Mouse (Mus musculus) lung, embryonic 14.5 days (tissue): ENCODE data around the gene Tmem132b. TPM values are rescaled to one million over a fixed set of nuclear protein-coding genes. Genes with fewer than 3 reads are reported as not detected.

Source experiments
- ATAC-seq: fragments of 200-750 bp; cut with Nextera tagmentation; 2 replicates; pipeline ENCODE4 v1.8.0; 2017; ENCODE audit warnings: mild to moderate bottlenecking, moderate TSS enrichment, moderate library complexity; ENCODE audit not compliant: insufficient read depth
- DNase-seq: peaks from one replicate; pipeline ENCODE4 v3.0.0-alpha.2; 2015
- H3K27ac ChIP-seq: fragments of 300-500 bp; sonication (generic); 2 replicates; pipeline ENCODE4 v1.5.1; 2014; ENCODE audit warnings: low read depth, mild to moderate bottlenecking, moderate library complexity
- H3K27me3 ChIP-seq: fragments of 300-500 bp; sonication (generic); 2 replicates; pipeline ENCODE4 v1.6.1; 2014; ENCODE audit warnings: low read length, control low read depth; ENCODE audit not compliant: insufficient read depth
- H3K36me3 ChIP-seq: fragments of 300-500 bp; sonication (generic); 2 replicates; pipeline ENCODE4 v1.6.1; 2014; ENCODE audit warnings: control low read depth; ENCODE audit not compliant: insufficient read depth
- H3K4me1 ChIP-seq: fragments of 300-500 bp; sonication (generic); 2 replicates; pipeline ENCODE4 v1.6.1; 2014; ENCODE audit warnings: antibody characterized with exemption, control low read depth; ENCODE audit not compliant: insufficient read depth
- H3K4me2 ChIP-seq: fragments of 300-500 bp; sonication (generic); 2 replicates; pipeline ENCODE4 v1.6.1; 2014; ENCODE audit warnings: mild to moderate bottlenecking
- H3K4me3 ChIP-seq: fragments of 300-500 bp; sonication (generic); 2 replicates; pipeline ENCODE4 v1.5.1; 2014; ENCODE audit warnings: low read depth, low read length
- H3K9ac ChIP-seq: fragments of 300-500 bp; sonication (generic); 2 replicates; pipeline ENCODE4 v1.6.1; 2014
- H3K9me3 ChIP-seq: fragments of 300-500 bp; sonication (generic); 2 replicates; pipeline ENCODE4 v1.6.1; 2016; ENCODE audit warnings: low read depth, low read length, control low read depth
- CTCF ChIP-seq: IDR thresholded peaks from 2 replicates; pipeline ENCODE4 v1.5.1; 2016; ENCODE audit warnings: antibody characterized with exemption, low read depth
- WGBS: fragments of 180-500 bp; shearing (Covaris S2); extraction: QIAGEN DNeasy Blood & Tissue Kit; methylation state at CpG from one replicate; pipeline ENCODE4 v1.1.7; 2014; 5-methylcytosine and 5-hydroxymethylcytosine counted together
- polyA plus RNA-seq: library from polyadenylated mRNA; unstranded; fragments of >200 nt; fragmentation: Nextera tagmentation; extraction: Ambion mirVana; gene quantifications from 2 replicates; pipeline ENCODE4 v1.2.1, GENCODE M21; 2014

The Tmem132b gene
- not detected in 2 replicates for polyA plus RNA-seq

DNA sequence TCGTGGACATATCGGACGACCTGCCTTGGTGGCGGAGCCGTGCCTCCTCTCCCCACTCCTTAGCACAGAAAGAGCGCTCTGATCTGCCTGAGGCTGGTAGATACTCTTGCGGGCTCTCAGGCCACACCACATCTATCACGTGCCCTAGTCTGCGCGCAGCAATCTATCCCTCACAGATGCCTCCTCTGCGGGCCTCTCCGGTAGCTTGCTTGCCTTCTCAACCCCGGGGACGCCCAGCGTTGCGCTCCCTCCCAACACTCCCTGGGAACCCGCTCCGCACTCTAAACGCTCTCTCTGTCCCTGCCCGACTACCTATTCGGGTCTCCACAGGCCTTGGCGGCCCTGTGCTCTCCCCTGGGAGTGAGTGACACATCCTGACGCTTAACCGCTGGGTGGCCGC, at the start of gene Tmem132b:
Gene Tmem132b, plus strand, starts transcription at position 141 of the 400 bp plus-strand sequence.
- Histone ChIP-seq H3K9me3 (no peaks in the 10 kb centered on the region), H3K36me3 (no peaks in the 10 kb centered on the region), H3K4me1 (no peaks in the 10 kb centered on the region), H3K27ac (no peak within 1 kb of the TSS), H3K4me2 (peak within 1 kb of the TSS; percentile 70), H3K9ac (peak within 1 kb of the TSS; percentile 20; the same call in 1 of the 2 replicates), H3K4me3 (peak within 1 kb of the TSS; percentile 43), H3K27me3 (peaks cover 67% of the 10 kb centered on the region)
- DNase-seq = peak; percentile 23
- ATAC-seq = peak; percentile 58
- WGBS = 3% methylated on average over 24 of the region's 25 CpGs
- no peak for TF ChIP-seq CTCF

DNA sequence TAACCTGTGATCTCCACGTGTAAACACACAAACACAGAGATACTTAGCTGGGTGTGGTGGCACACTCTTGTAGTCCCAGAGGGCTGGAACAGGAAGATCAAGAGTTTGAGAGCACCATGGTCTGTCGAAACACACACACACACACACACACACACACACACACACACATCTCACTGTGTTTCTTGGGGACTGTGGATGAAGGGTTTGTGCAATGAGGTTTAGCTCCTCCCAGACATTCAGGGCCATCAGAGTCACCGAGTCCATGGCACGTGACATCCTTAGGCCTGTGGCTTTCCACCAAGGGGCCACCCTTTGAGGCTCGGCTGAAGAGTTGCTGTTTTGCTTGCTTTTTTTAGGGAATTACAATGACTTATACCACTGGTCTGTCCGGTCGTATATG, 49.1 kb upstream of the Tmem132b start:
- no peak overlapping the region for H3K27ac ChIP-seq
- DNase-seq (no peak), ATAC-seq (no peak)
- TF ChIP-seq CTCF = no peak
- no peak overlapping the region for H3K4me3 ChIP-seq
- H3K9ac ChIP-seq = no peak overlapping the region
- no peaks in the 10 kb centered on the region for H3K27me3 ChIP-seq
- WGBS = 90% methylated on average over 7 of the region's 7 CpGs
- H3K4me1 ChIP-seq = 0 out of 2 replicates have a peak, but pooled peaks cover 2% of the 10 kb centered on the region
- H3K4me2 ChIP-seq = no peak overlapping the region
- H3K9me3 ChIP-seq = no peaks in the 10 kb centered on the region
- peaks cover 19% of the 10 kb centered on the region; the same call in 1 of the 2 replicates for H3K36me3 ChIP-seq

DNA sequence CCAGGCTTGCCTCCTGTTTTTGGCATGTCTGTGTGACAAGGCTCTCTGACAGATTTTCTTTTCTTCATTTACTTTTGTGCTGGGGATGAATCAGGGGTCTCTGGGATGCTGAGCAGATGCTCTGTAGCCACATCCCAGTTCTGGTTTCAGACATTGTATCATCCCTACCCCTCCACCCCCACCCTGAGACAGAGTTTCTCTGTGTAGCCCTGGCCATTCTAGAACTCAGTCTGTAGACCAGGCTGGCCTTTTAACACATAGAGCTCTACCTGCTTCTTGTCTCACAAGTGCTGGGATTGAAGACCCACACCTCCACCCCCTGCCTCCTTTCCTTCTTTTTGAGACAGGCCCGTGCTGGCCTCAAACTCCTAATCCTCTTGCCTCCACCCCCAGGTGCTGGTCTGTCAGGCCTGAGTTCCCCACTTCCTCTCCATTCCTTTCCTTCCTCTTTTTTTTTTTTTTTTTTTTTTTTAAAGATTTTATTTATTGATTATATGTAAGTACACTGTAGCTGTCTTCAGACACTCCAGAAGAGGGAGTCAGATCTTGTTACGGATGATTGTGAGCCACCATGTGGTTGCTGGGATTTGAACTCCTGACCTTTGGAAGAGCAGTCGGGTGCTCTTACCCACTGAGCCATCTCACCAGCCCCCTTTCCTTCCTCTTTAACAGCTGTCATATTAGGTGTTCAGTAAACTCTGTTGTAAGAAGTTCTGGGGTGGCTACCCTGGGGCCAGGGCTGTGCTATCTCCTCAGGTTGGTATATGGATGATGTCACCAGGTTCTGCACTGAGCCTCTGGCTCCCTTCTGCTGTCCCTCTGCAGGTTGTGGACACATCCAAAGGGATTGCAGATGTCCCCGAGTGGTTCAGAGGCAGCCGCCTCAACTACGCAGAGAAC, 47.6 kb upstream of the Tmem132b start:
- no peak overlapping the region for H3K27ac ChIP-seq
- DNase-seq (no peak), ATAC-seq (no peak)
- WGBS = 69% methylated on average over 6 of the region's 6 CpGs
- TF ChIP-seq CTCF = no peak
- H3K4me3 ChIP-seq = no peak overlapping the region
- H3K4me2 ChIP-seq = no peak overlapping the region
- H3K27me3 ChIP-seq = no peaks in the 10 kb centered on the region
- no peaks in the 10 kb centered on the region for H3K4me1 ChIP-seq
- peaks cover 23% of the 10 kb centered on the region; the same call in 1 of the 2 replicates for H3K36me3 ChIP-seq
- no peak overlapping the region for H3K9ac ChIP-seq
- H3K9me3 ChIP-seq = no peaks in the 10 kb centered on the region

DNA sequence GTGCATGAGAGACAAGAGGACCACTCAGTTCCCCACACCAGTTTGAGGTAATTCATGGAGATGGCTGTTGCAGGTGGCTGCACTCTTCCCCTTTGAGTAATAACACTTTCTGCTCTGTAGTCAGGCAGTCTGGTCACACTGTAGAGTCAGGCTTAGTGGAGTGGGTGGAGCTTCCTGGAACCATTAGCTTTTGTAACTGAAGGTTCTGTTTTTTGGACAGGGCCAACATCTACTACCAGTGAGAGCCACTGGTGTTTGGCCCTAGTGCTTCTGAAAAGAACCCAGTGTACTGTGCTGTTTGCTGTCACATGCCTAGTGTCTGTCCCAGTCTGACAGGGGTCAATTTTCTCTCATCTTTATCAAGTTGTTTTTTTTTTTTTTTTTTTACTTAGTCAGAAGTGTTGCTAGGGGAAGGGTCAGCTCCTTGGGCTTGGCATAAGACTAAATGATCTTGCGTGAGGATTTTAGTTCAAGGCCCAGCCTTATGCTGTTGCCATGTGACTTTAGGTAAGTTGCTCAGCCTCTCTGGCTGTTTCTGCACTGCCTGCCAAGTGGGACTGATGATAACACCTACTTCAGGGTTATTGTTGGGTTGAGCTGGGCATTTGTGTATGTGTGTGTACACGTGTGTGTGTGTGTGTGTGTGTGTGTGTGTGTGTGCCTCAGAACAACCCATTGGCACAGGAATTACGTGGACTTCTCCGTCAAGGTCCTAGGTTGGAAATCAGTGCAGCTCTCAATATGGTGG, 46.4 kb upstream of the Tmem132b start:
- no peak for DNase-seq
- H3K36me3 ChIP-seq = peaks cover 31% of the 10 kb centered on the region; the same call in 1 of the 2 replicates
- H3K4me3 ChIP-seq = no peak overlapping the region
- WGBS = 91% methylated on average over 4 of the region's 4 CpGs
- TF ChIP-seq CTCF = no peak
- H3K9me3 ChIP-seq = no peaks in the 10 kb centered on the region
- no peak for ATAC-seq
- H3K4me2 ChIP-seq = no peak overlapping the region
- no peaks in the 10 kb centered on the region for H3K27me3 ChIP-seq
- no peak overlapping the region for H3K9ac ChIP-seq
- no peaks in the 10 kb centered on the region for H3K4me1 ChIP-seq
- no peak overlapping the region for H3K27ac ChIP-seq

DNA sequence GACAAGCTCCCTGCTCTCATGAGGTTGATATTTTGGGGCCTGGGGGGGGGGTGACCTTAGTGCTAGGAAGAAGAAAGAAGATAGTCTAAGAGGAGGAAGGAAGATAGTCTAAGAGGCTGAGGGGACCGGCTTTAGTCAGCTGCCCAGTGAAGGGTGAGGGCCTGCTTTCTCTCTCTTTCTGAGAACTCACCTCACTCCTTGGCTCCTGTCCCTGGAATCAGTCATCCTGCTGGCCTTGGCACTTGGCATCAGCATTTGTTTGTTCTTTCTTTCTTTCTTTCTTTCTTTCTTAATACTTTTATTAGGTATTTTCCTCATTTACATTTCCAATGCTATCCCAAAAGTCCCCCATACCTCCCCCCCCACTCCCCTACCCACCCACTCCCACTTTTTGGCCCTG, 45.5 kb upstream of the Tmem132b start:
- H3K9ac ChIP-seq = no peak overlapping the region
- H3K4me2 ChIP-seq = no peak overlapping the region
- TF ChIP-seq CTCF = no peak
- DNase-seq = no peak
- H3K36me3 ChIP-seq = peaks cover 35% of the 10 kb centered on the region; the same call in 1 of the 2 replicates
- H3K27ac ChIP-seq = no peak overlapping the region
- H3K9me3 ChIP-seq = no peaks in the 10 kb centered on the region
- no peaks in the 10 kb centered on the region for H3K27me3 ChIP-seq
- no peak overlapping the region for H3K4me3 ChIP-seq
- no peaks in the 10 kb centered on the region for H3K4me1 ChIP-seq
- 100% methylated on average over 1 of the region's 1 CpGs for WGBS
- no peak for ATAC-seq

DNA sequence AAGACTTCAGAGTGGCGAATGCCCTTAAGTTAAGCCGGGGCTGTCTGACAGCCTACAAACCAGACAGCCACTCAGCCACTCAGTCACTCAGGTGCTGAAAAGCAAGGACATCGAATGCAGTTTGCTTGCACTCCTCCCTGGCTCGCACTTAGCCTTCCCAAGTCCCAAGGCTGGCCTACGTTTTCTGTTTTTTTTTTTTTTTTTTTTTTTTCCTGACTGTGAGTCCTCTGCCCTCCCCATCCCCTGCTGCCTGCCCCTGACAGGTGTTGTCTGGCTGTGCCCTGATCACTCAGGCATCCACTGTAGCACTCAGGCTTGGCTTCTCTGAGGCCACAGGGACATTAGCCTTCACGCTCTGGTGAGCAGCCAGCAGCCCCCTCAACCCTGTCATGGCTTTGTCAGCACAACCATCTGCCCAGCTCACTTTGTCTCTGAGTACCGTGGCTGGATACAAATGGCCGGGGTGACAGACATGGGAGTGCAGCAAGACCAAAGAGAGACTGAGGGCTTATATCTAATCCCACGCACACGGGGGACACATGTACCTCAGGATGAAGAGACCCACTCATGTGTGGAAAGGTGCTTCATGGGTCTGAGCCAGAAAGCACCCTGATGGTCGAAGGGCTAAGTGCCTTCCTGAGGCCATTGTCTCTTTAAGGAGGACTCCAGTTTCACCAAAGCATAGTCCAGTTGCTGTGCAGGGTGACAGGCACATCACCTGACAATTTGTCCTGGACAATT, 44.0 kb upstream of the Tmem132b start:
- Histone ChIP-seq H3K36me3 (peaks cover 39% of the 10 kb centered on the region; the same call in 1 of the 2 replicates), H3K27ac (no peak overlapping the region), H3K9ac (no peak overlapping the region), H3K4me2 (no peak overlapping the region), H3K4me3 (no peak overlapping the region), H3K27me3 (no peaks in the 10 kb centered on the region), H3K9me3 (no peaks in the 10 kb centered on the region), H3K4me1 (no peaks in the 10 kb centered on the region)
- ATAC-seq (no peak), DNase-seq (no peak)
- 79% methylated on average over 11 of the region's 11 CpGs for WGBS
- no peak for TF ChIP-seq CTCF
